Mouse (Mus musculus) frontal cortex, postnatal 25 days (tissue): Measurements from ENCODE around the gene Rps4x.
"Not testable (repeated sequence)": the region's sequence is repeated elsewhere in the genome, so short reads cannot be mapped to it uniquely, and the experiment has no call there.

Experiments used
- DNase-seq, 2 experiments: peaks; one replicate each; pipeline ENCODE4 v3.0.0; 2022; ENCODE audit warnings: low spot score in 2 of 2

Gene Rps4x

GRCm38 (mm10) chrX:102188712-102189497, at the start of gene Rps4x:
TSS of gene Rps4x (minus strand) at chrX:102189394.
- DNase-seq = peak; percentile 54 to 71

DNA sequence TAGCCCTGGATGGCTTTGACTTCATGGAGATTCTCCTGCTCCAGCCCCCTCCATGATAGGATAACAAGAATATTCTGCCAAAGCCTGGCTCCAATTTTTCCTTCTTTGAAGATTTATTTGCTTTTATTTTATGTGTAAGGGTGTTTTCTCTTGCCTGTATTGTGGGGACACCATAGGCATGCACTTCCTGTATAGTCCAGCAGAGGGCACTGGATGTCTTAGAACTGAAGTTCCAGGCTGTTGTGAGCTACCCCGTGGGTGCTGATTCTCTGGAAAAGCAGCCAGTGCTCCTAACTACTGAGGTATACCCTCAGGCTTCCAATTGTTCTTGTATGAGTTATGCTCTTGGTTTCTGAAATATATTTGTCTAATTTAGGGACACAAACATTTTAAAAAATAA, 29.9 kb upstream of the Rps4x start:
- peak; percentile 2 to 5 for DNase-seq

GRCm38 (mm10) chrX:102215356-102215755, 26.2 kb upstream of the Rps4x start:
- DNase-seq = not testable (repeated sequence)

GRCm38 (mm10) chrX:102190840-102191239, 1.6 kb upstream of the Rps4x start:
- no peak for DNase-seq

DNA sequence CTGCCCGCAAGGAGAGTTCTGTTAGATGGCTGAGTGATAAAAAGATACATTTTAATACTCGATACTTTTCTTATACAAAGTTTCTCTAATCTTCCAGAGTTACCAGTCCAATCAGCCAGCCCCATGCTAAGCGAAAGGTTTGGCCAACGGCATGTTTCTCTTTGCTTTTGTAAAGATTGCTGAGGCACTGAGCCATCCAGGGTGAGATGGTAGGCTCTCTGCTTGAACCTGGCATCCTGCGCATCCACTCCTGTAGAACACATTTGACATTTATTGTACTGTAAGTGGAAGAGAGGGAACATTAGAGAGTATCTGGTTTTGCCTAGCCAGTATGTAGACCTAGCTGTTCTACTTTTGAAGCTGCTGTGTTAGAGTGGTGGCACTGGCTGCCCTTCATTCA, 387 bp upstream of the Rps4x start:
- no peak for DNase-seq

GRCm38 (mm10) chrX:102187023-102187699, 2.0 kb downstream of the Rps4x start:
- no peak for DNase-seq

DNA sequence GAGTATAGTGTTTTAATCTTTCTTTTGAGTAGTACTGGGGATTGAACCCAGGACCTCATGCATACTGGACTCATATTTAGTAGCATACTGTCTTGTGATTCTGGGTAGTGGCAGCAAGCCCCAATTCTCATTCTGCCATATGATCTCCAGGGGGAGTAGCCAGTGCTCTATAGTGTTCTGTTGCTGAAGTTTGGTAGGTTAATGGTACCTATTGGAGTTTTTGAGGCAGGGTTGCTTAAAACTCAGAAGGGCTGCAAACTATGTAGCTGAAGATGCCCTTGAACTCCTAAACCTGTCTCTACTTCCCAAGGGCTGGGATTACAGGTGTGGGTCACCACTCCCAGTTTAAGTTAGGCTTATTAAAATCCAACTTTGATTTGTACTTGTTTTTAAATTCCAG, 6.6 kb downstream of the Rps4x start:
- no peak for DNase-seq

DNA sequence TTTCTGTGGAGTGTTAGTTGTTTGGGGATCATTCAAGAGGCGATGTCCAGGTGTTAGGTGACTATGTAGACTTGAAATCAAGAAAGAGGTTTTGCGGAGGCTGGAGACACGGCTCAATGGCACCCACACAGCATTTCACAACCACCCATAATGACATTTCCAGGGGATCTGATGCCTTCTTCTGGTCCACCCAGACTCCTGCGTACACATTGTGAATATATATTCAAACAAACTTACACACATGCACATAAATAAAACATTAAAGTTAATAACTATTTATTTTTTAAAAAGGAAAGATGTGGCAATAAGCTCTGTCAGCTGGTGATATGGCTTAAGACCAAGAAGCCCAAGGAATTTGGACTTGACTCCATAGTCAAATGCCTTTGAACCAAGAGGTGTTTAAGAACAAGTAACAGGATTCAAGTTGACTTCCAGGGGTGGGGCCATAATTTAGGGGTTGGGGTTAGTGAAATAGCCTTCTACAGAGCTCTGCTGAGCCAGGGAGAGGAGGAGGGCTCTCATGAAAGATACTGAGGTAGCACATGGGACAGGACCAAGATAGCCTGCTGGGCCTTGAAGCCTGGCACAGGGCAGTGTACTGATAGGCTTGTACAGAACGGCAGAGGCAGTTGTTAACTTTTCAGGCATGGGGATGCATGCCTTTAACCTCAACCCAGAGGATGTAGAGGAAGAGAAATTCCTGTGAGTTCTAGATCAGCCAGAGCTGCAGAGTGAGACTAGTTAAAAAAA, 13.5 kb downstream of the Rps4x start:
- DNase-seq = no peak

DNA sequence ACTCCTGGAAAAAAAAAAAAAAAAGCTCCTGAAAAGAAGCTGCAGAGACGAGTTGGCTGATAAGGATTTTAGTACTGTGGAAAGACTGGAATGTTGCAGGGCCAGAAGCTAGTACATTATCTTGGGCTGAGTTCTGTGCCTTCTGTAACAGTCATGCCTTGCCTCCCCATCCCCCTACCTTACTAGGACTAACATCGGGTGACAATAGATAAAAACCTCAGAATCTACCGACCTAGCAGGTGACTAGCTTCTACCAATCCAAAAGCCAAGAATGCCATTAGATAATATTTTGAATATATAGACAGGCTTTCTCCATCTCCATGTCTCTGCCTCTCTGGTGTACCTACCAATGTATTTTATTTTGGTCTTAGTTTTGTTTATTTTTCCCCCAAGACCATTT, 18.3 kb downstream of the Rps4x start:
- no peak for DNase-seq

DNA sequence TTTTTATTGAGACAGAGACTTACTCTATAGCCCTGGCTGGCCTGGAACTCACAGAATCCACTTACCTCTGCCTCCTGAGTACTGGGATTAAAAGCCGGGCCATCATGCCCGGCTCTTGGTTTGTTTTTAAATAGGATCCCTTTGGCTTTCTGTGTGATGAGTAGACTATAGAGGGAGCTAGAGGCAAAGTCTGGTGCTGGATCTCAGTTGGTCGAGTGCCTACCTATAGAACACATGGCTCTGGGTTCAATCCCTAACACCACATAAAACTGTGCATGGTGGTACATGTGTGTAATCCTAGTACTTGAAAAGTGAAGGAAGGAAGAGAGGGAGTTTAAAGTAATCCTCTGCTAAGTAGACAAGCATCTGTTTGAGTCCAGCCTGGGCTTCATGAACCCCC, 19.1 kb downstream of the Rps4x start:
- no peak for DNase-seq

GRCm38 (mm10) chrX:102169724-102170123, 19.5 kb downstream of the Rps4x start:
- DNase-seq = no peak

GRCm38 (mm10) chrX:102166986-102167385, 22.2 kb downstream of the Rps4x start:
- DNase-seq = no peak

DNA sequence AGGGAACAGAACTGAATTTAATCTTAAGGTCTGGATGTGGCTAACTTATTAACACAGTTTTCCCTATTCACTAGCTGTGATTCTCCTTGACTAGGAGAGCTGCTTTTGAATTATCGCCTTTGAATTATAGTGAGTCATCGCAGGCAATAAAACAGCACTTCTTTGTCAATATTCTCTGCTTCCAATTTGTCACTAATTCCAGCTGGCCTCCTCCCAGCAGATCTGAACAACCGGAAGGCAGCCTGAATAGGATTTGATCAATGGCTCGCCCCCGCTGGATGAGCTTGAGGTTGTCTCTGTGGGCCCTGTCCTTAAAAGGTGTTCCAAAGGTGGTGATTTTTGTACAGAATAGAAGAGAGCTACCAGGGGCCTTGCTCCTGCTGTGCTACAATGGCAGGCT, 22.7 kb downstream of the Rps4x start:
- DNase-seq = no peak

DNA sequence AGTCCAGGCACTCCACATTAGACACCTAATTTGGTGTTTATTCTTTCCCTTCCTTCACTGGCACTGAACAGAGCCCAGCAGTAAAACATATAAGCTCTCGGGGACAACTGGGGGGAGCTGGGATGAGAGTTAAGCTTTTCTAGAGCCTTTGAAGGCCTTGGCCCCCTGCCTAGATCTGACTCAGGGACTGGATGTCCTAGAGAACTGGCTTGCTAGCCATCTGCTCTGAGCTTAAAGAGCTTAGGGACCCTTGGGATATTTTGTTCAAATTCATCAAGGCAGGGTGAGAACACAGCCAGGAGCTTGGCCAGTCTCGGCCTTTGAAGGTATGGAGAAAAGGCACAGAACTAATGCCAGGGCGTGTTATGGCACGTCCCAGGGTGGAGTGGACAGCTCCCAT, 25.7 kb downstream of the Rps4x start:
- DNase-seq = no peak

DNA sequence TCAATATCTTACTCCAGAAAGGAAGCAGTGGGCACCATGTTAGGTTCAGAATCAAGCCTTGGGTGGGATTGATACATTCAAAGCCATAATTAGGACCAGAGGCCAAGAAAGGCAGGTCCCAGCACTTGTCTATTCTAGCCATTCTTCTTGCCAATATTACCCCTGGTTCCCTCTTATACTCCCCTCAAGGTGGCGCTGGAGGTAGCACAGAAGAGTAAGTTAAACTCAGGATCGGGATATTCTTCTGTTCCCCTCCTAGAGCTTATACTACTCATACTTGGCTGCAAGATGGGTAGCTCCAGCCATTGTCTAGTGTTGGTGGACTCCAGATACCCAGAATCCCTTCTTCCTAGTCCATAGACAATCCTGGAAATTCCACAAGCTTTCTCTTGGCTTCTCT, 26.1 kb downstream of the Rps4x start:
- no peak for DNase-seq

GRCm38 (mm10) chrX:102160528-102160927, 28.7 kb downstream of the Rps4x start:
- DNase-seq = no peak

- DNase-seq = peak; percentile 3 to 6
Observed at GRCm38 (mm10) chrX:102159778-102160177, 29.4 kb downstream of the Rps4x start.

GRCm38 (mm10) chrX:102157423-102157791, 31.8 kb downstream of the Rps4x start:
- DNase-seq = peak in 1 of 2 experiments; percentile 10

DNA sequence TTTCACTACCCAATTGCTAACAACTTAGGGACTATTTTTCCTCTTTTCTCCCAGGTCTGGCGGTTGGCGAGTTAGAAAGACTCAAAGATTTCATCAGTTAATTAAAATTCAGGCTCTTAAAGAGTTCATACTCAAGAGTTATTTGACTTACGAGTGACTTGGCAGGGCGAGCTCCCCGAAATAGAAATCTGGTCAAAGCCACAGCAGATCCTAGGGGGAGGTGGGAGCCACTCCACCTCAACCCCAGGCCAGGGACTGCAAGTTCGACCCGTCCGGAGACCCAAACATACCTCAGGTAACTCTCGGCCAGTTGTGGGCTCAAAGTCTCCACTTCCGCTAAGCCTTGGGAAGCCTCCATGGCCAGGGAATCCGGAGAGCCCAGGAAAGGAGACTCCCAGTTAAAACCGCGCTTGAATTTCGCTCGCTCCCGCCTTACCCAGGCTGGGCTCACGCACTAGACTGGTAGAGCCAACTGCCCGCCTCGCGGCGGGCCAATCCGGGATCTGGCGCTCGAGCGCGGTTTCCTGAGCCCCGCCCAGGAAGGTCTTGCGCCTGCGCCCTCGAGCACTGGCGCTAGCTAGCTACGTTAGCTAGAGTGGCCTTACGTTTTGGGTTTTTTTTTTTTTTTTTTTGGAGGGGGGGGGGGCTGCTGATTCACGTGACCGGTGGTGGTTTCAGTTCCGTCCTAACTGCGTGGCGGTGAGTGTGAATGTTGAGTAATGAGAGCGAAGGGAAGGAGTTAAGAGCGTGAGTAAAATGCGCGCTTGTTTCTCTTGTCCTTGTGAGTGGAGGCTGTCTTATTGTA, 32.4 kb downstream of the Rps4x start, which contains the start of gene Ercc6l:
TSS of gene Ercc6l (minus strand) at position 474 of the 805 bp plus-strand sequence.
- peak; percentile 45 to 69 for DNase-seq

DNA sequence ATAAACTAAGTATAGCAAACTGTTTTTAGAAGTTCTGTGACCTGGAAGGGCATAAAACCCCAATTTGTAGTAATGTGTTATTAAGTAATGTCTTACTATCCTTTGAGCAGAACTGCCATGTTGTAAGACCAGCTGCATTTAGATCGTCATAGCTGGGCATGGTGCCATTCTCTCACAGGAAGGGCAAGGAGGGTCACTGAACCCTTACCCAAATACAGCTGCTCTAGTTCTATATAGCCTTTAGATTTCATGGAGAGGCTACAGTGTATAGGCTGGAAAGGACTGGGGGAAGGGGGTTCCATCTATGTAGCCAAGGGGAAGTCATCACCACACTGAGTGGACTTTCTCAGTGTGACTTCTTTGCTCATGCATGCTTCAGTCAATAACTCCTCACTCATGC, 48.0 kb downstream of the Rps4x start:
- no peak for DNase-seq
